Mouse (Mus musculus) layer of hippocampus, postnatal 10 days (tissue): Measurements from ENCODE around the gene Spry1. TPM values are rescaled to one million over a fixed set of nuclear protein-coding genes. Genes with fewer than 3 reads are reported as not detected.
"Not testable (repeated sequence)": the region's sequence is repeated elsewhere in the genome, so short reads cannot be mapped to it uniquely, and the experiment has no call there.

Experiments
- DNase-seq, 2 experiments: peaks; one replicate each; pipeline ENCODE4 v3.0.0; 2021; ENCODE audit warnings: low spot score in 2 of 2
- long read RNA-seq: library from polyadenylated mRNA; stranded (forward); transcript quantifications from one replicate; pipeline ENCODE4 v2.0.0, GENCODE M21; 2023
- total RNA-seq, 2 experiments: library from RNA; stranded (reverse); gene quantifications; 2 replicates each; pipeline ENCODE4 v1.2.3; 2021

The Spry1 gene
- 10 to 100 TPM; 17.1 to 18.2 TPM for total RNA-seq
- long read RNA-seq, transcript Spry1-201 (3 exons, 2,481 nt): major isoform, 15 of 32 reads
- long read RNA-seq, transcript Spry1-203 (3 exons, 2,451 nt): minor isoform, 9 of 32 reads
- long read RNA-seq, partial matches to known transcripts: 0 of 32 reads
- long read RNA-seq, other reads (novel, unspliced or antisense): 4 of 32 reads

GRCm38 (mm10) chr3:37639690-37640089 is at the start of gene Spry1:
Spry1 (plus strand) TSS chr3:37639947.
- peak; percentile 98 to 99 for DNase-seq

- no peak for DNase-seq
These were observed 44.0 kb upstream of the Spry1 start for GRCm38 (mm10) chr3:37595721-37596120.

GRCm38 (mm10) chr3:37596519-37596918 is 43.2 kb upstream of the Spry1 start:
- no peak for DNase-seq

GRCm38 (mm10) chr3:37597200-37597599 is 42.5 kb upstream of the Spry1 start:
- DNase-seq: no peak

GRCm38 (mm10) chr3:37599641-37600040 is 40.1 kb upstream of the Spry1 start:
- not testable (repeated sequence) for DNase-seq

GRCm38 (mm10) chr3:37602356-37602755 is 37.4 kb upstream of the Spry1 start:
- DNase-seq: no peak

GRCm38 (mm10) chr3:37602890-37603289 is 36.9 kb upstream of the Spry1 start:
- DNase-seq: no peak

- DNase-seq: no peak
These were observed 36.2 kb upstream of the Spry1 start for GRCm38 (mm10) chr3:37603541-37603940.

GRCm38 (mm10) chr3:37604976-37605875 is 34.5 kb upstream of the Spry1 start:
- DNase-seq: peak; percentile 36 to 55

- peak in 1 of 2 experiments; percentile 16 for DNase-seq
These were observed 33.9 kb upstream of the Spry1 start for GRCm38 (mm10) chr3:37605876-37606238.

GRCm38 (mm10) chr3:37608926-37609325 is 30.8 kb upstream of the Spry1 start:
- no peak for DNase-seq

GRCm38 (mm10) chr3:37610670-37611069 is 29.1 kb upstream of the Spry1 start:
- no peak for DNase-seq

- peak; percentile 16 to 33 for DNase-seq
These were observed 26.0 kb upstream of the Spry1 start for GRCm38 (mm10) chr3:37613722-37614121.

- no peak for DNase-seq
These were observed 24.7 kb upstream of the Spry1 start for GRCm38 (mm10) chr3:37614878-37615650.

- no peak for DNase-seq
These were observed 22.9 kb upstream of the Spry1 start for GRCm38 (mm10) chr3:37616586-37617547.

GRCm38 (mm10) chr3:37632246-37632645 is 7.5 kb upstream of the Spry1 start:
- no peak for DNase-seq

- DNase-seq: no peak
These were observed 7.0 kb upstream of the Spry1 start for GRCm38 (mm10) chr3:37632751-37633150.

- DNase-seq: no peak
These were observed 5.1 kb upstream of the Spry1 start for GRCm38 (mm10) chr3:37634648-37635047.

GRCm38 (mm10) chr3:37636921-37637320 is 2.8 kb upstream of the Spry1 start:
- DNase-seq: no peak

GRCm38 (mm10) chr3:37640162-37640721 is 495 bp downstream of the Spry1 start:
- peak; percentile 70 for DNase-seq
